21 mouse cellular contexts compared by ENCODE assay signal in the genomic region with DNA sequence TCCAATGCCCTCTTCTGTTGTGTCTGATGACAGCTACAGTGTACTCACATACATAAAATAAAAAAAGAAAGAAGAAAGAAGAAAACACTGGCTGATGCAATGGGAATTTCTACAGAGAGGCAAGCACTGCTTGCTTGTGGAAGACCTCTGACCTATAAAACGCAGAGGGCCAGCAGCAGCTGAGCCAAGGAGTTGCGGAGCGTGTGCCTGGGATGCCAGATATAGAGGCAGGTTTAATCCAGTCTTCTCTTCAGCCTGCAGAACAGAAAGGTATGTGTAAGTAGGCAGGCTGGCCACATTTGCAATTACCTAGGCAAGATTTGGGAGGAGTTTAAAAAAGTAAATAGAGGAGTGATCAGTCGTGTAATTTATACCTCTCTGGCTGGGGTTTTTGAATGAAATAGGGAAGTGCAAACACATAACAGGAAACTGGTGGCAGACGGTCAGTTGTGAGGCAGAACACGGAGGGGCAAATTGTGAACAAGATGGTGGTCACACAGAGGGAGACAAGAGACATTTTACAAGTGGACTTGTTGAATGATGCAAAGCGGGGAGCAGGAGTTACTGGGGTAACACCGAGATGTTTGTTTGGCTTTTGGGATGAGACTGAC. TPM values are rescaled to one million over a fixed set of nuclear protein-coding genes. Genes with fewer than 3 reads are reported as not detected.
DNase-seq lines count a peak whose midpoint lies in the region; ATAC-seq and TF ChIP-seq lines count a peak whose summit lies in the region.
"Had no signal": no experiment of that assay in that cellular context is flagged by ENCODE, and none has a peak within 500 bp of the region (broad histone marks: within the 10 kb centered on the region; RNA-seq: fewer than 3 reads in every experiment).

No protein-coding gene starts in this region.

- no peak for TF ChIP-seq EP300 in heart, adult 2 months (IDR thresholded peaks at IDR 0.05; ENCODE audit: insufficient read depth, low read depth, low read length)

- no peak overlapping the region for H3K27ac ChIP-seq in heart, adult 2 months
- H3K27ac ChIP-seq in stomach, embryonic 15.5 days = no peak overlapping the region
- H3K27ac ChIP-seq: forebrain, embryonic 10.5 days; gastrocnemius, adult 2 months; heart, embryonic 13.5 days; hindbrain, embryonic 14.5 days; limb, embryonic 15.5 days; midbrain, embryonic 12.5 days had no signal

- no peak overlapping the region for H3K4me2 ChIP-seq in stomach, embryonic 15.5 days
- H3K4me2 ChIP-seq: heart, embryonic 13.5 days; hindbrain, embryonic 14.5 days; limb, embryonic 15.5 days; midbrain, embryonic 12.5 days had no signal

- peak; percentile 56 for DNase-seq in heart, adult 11 months
- DNase-seq in heart, adult 2 months = no peak
- DNase-seq in 416B (ENCODE audit: low read depth) = peak; percentile 47
- DNase-seq in urinary bladder, adult 18-20 months (ENCODE audit: low spot score in 2 of 2) = no peak
- no peak for DNase-seq in Muller cell, postnatal 12 days (ENCODE audit: inconsistent ontology term)
- DNase-seq: adrenal gland, postnatal 25 days; cerebellum, adult 11-12 months; cerebellum, postnatal 14 days; gastrocnemius, adult 2 months; kidney, adult 2 months; kidney, postnatal 10 days; liver, postnatal 0 days; lung, postnatal 4 days had no signal

- H3K9me3 ChIP-seq in stomach, embryonic 15.5 days = no peaks in the 10 kb centered on the region
- H3K9me3 ChIP-seq: forebrain, embryonic 10.5 days; heart, embryonic 13.5 days; limb, embryonic 15.5 days; midbrain, embryonic 12.5 days had no signal

- H3K27me3 ChIP-seq in heart, adult 2 months (ENCODE audit: control insufficient read depth, insufficient read depth, low read length) = no peaks in the 10 kb centered on the region
- no peaks in the 10 kb centered on the region for H3K27me3 ChIP-seq in stomach, embryonic 15.5 days (replicated peaks)
- H3K27me3 ChIP-seq: heart, embryonic 13.5 days; limb, embryonic 15.5 days; Patski had no signal

- no peak for TF ChIP-seq POLR2A in heart, adult 2 months (IDR thresholded peaks at IDR 0.05; ENCODE audit: insufficient read depth, low read depth, low read length)

- WGBS in heart, adult 2 months = 66% methylated on average over 8 of the region's 8 CpGs
- WGBS in stomach, embryonic 15.5 days = 51% methylated on average over 8 of the region's 8 CpGs

- TF ChIP-seq CTCF in heart, adult 2 months (IDR thresholded peaks at IDR 0.05) = no peak

- intact Hi-C loops in heart, adult 2 months (cut with DNase I) = no loop called here

- H3K9ac ChIP-seq in heart, adult 2 months (ENCODE audit: low read depth, low read length) = no peak overlapping the region
- no peak overlapping the region for H3K9ac ChIP-seq in stomach, embryonic 15.5 days
- H3K9ac ChIP-seq: heart, embryonic 13.5 days; hindbrain, embryonic 14.5 days; limb, embryonic 15.5 days; liver, postnatal 0 days; midbrain, embryonic 12.5 days had no signal

- no peaks in the 10 kb centered on the region for H3K79me2 ChIP-seq in heart, adult 2 months (replicated peaks; ENCODE audit: control insufficient read depth, insufficient read depth, low read length)

- no peak overlapping the region for H3K4me3 ChIP-seq in heart, adult 2 months
- H3K4me3 ChIP-seq in stomach, embryonic 15.5 days (replicated peaks) = no peak overlapping the region
- H3K4me3 ChIP-seq: forebrain, embryonic 10.5 days; gastrocnemius, adult 2 months; heart, embryonic 13.5 days; limb, embryonic 15.5 days; midbrain, embryonic 12.5 days had no signal

- ATAC-seq in common myeloid progenitor, adult 5-6 weeks (replicated peaks; ENCODE audit: low read depth, poor library complexity, severe bottlenecking) = peak; percentile 78
- ATAC-seq in stomach, embryonic 15.5 days (ENCODE audit: insufficient read depth, low FRiP score, low read depth) = peak; percentile 56; the same call in 1 of the 2 replicates
- ATAC-seq: liver, postnatal 0 days; Patski had no signal

- no peaks in the 10 kb centered on the region for H3K36me3 ChIP-seq in heart, adult 2 months (ENCODE audit: control insufficient read depth, insufficient read depth, low read length)
- H3K36me3 ChIP-seq in stomach, embryonic 15.5 days = no peaks in the 10 kb centered on the region
- H3K36me3 ChIP-seq: forebrain, embryonic 10.5 days; heart, embryonic 13.5 days; limb, embryonic 15.5 days; midbrain, embryonic 12.5 days had no signal

- H3K4me1 ChIP-seq in heart, adult 2 months (ENCODE audit: control insufficient read depth, insufficient read depth, low read length) = no peaks in the 10 kb centered on the region
- no peaks in the 10 kb centered on the region for H3K4me1 ChIP-seq in stomach, embryonic 15.5 days
- H3K4me1 ChIP-seq: forebrain, embryonic 10.5 days; heart, embryonic 13.5 days; limb, embryonic 15.5 days; midbrain, embryonic 12.5 days had no signal

RNA-seq across cellular contexts. Expression of a gene that starts 27.4 kb away (rescaled TPM):
- under 1 TPM; 0.16 to 0.23 TPM for total RNA-seq in heart, adult 2 months (2021)
- 0.10 and 0.26 TPM in 2 replicates for polyA plus RNA-seq in heart, adult 2 months (2012; rRNA removed)
- total RNA-seq in common myeloid progenitor, adult 5-6 weeks (2017) = 181 and 196 TPM in 2 replicates
- 42.5 and 43.9 TPM in 2 replicates for polyA plus RNA-seq in stomach, embryonic 15.5 days (2015; fragmentation: Nextera tagmentation; extraction: Ambion mirVana)
- total RNA-seq: gastrocnemius, adult 2 months had no signal

Comparison
In these comparisons a context has a peak if more than half of its experiments do, and no peak if none do; other contexts are left out.
1. DNase-seq: peak in heart, adult 11 months (single experiment) and 416B (single experiment); none in heart, adult 2 months (0 of 2), urinary bladder, adult 18-20 months (0 of 2) and Muller cell, postnatal 12 days (single experiment).
2. RNA of a gene that starts 27.4 kb away (total RNA-seq): 181 to 196 TPM in common myeloid progenitor, adult 5-6 weeks; 0.16 to 0.23 TPM in heart, adult 2 months; every median in the first group is over 100 times any median in the second.